Mouse (Mus musculus): ENCODE measurements around the gene D430019H16Rik. TPM values are rescaled to one million over a fixed set of nuclear protein-coding genes. Genes with fewer than 3 reads are reported as not detected.

D430019H16Rik gene
- polyA plus RNA-seq, 1 experiment from 2014 or later, result 0.51 TPM

DNA sequence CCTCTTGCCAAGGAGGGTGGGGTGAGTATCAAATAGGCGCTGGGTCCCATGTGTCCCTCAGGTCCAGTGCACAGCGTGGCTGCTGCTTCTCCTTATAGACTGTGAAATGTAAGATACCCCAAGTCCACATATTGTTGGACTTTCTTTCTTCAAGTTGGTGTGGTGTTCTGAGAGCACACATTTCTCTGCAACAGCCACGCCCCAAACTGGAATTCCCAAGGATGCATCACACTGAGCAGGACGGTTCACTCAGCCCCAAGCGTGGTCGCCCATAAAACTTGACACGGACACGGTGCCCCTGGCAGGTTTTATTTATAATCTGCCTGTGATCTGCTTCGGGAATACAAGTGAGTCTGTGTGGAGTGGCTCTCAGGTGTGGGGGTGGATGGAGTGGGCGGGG, 60.5 kb downstream of the D430019H16Rik start:
- no peaks in the 10 kb centered on the region for H3K9me3 ChIP-seq (ENCODE audit: control insufficient read depth)
- TF ChIP-seq CTCF (IDR thresholded peaks at IDR 0.05; ENCODE audit: low read depth), result no peak
- no peak overlapping the region for H3K9ac ChIP-seq (ENCODE audit: low read depth, low read length)
- no peaks in the 10 kb centered on the region; the same call in 1 of the 2 replicates for H3K27me3 ChIP-seq (replicated peaks; ENCODE audit: control insufficient read depth, insufficient read depth, low read length)
- no peak overlapping the region for H3K27ac ChIP-seq (ENCODE audit: low read depth, low read length)
- 53% methylated on average over 10 of the region's 10 CpGs for WGBS
- no peaks in the 10 kb centered on the region for H3K36me3 ChIP-seq (ENCODE audit: control insufficient read depth, insufficient read depth)
- H3K4me1 ChIP-seq (replicated peaks; ENCODE audit: control insufficient read depth, insufficient read depth, low read length), result no peaks in the 10 kb centered on the region
- no peak overlapping the region for H3K4me2 ChIP-seq (replicated peaks; ENCODE audit: low read depth)
- no peak overlapping the region for H3K4me3 ChIP-seq (ENCODE audit: low read depth, low read length)
- no peak for ATAC-seq

DNA sequence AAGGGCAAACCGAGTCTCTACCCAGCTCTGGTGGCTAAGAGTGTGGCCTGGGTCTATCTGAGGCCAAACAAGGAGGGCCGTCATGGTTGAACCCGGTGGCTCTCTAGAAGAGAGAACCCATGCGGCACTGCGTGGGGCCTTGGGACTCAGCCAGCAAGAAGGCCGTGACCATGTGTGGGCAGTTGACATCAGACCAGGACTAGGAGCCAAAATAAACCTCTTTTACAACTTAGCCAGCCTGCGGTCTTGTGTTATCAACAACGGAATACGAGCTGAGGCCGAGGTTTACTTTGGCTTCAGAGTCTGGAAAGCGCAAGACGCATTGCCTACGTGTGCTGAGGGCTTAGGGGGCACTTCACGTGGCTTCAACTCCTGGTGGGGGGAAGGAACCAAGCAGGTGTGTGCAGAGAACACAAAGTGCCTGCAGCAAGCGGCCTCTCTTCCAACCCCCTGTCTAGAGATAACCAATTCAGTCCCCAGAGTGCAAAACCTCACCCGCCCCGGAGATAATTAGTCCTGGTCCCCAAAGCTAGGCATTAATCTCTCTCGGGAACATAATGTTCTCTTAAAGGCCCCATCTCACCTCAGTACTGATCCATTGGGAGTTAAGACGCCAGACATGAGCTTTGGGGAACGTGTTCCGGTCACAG, 63.5 kb downstream of the D430019H16Rik start:
- Histone ChIP-seq H3K4me2 (replicated peaks; ENCODE audit: low read depth) (no peak overlapping the region), H3K27ac (ENCODE audit: low read depth, low read length) (no peak overlapping the region), H3K9ac (ENCODE audit: low read depth, low read length) (no peak overlapping the region), H3K27me3 (replicated peaks; ENCODE audit: control insufficient read depth, insufficient read depth, low read length) (no peaks in the 10 kb centered on the region; the same call in 1 of the 2 replicates), H3K36me3 (ENCODE audit: control insufficient read depth, insufficient read depth) (no peaks in the 10 kb centered on the region), H3K4me1 (replicated peaks; ENCODE audit: control insufficient read depth, insufficient read depth, low read length) (no peaks in the 10 kb centered on the region), H3K4me3 (ENCODE audit: low read depth, low read length) (no peak overlapping the region), H3K9me3 (ENCODE audit: control insufficient read depth) (no peaks in the 10 kb centered on the region)
- 46% methylated on average over 21 of the region's 21 CpGs for WGBS
- no peak for TF ChIP-seq CTCF (IDR thresholded peaks at IDR 0.05; ENCODE audit: low read depth)
- ATAC-seq, result no peak

DNA sequence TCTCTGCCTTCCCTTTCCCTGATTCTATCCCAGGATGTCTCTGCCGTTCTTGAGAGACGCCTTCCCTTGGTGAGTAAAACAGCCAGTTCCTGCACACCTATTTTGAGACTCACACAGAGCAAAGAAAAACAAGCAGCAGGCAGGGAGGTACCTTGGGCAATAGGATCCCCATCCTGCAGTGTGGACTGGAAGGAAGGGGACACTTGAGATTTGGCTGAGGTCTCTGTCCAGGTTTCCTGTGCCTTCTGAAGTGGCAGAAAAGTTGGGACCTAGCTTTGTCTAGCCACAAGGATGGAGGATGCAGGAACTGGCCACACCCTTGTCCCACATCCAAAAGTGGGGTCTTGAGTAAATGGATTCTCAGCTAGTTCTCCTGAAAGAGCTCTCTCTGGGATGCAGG, 66.2 kb downstream of the D430019H16Rik start:
- ATAC-seq, result no peak
- no peak for TF ChIP-seq CTCF (IDR thresholded peaks at IDR 0.05; ENCODE audit: low read depth)
- Histone ChIP-seq H3K4me1 (replicated peaks; ENCODE audit: control insufficient read depth, insufficient read depth, low read length) (no peaks in the 10 kb centered on the region), H3K9ac (ENCODE audit: low read depth, low read length) (no peak overlapping the region), H3K27me3 (replicated peaks; ENCODE audit: control insufficient read depth, insufficient read depth, low read length) (no peaks in the 10 kb centered on the region; the same call in 1 of the 2 replicates), H3K36me3 (ENCODE audit: control insufficient read depth, insufficient read depth) (no peaks in the 10 kb centered on the region), H3K9me3 (ENCODE audit: control insufficient read depth) (no peaks in the 10 kb centered on the region), H3K4me3 (ENCODE audit: low read depth, low read length) (no peak overlapping the region), H3K27ac (ENCODE audit: low read depth, low read length) (no peak overlapping the region), H3K4me2 (replicated peaks; ENCODE audit: low read depth) (no peak overlapping the region)
- WGBS, result 83% methylated on average over 2 of the region's 2 CpGs

GRCm38 (mm10) chr12:105521170-105521762, 67.6 kb downstream of the D430019H16Rik start:
- TF ChIP-seq CTCF (IDR thresholded peaks at IDR 0.05; ENCODE audit: low read depth), result no peak
- Histone ChIP-seq H3K9ac (ENCODE audit: low read depth, low read length) (no peak overlapping the region), H3K4me1 (replicated peaks; ENCODE audit: control insufficient read depth, insufficient read depth, low read length) (no peaks in the 10 kb centered on the region), H3K9me3 (ENCODE audit: control insufficient read depth) (no peaks in the 10 kb centered on the region), H3K36me3 (ENCODE audit: control insufficient read depth, insufficient read depth) (no peaks in the 10 kb centered on the region), H3K4me3 (ENCODE audit: low read depth, low read length) (no peak overlapping the region), H3K27me3 (replicated peaks; ENCODE audit: control insufficient read depth, insufficient read depth, low read length) (no peaks in the 10 kb centered on the region; the same call in 1 of the 2 replicates), H3K4me2 (replicated peaks; ENCODE audit: low read depth) (no peak overlapping the region), H3K27ac (ENCODE audit: low read depth, low read length) (no peak overlapping the region)
- ATAC-seq, result no peak
- WGBS, result 51% methylated on average over 15 of the region's 15 CpGs

DNA sequence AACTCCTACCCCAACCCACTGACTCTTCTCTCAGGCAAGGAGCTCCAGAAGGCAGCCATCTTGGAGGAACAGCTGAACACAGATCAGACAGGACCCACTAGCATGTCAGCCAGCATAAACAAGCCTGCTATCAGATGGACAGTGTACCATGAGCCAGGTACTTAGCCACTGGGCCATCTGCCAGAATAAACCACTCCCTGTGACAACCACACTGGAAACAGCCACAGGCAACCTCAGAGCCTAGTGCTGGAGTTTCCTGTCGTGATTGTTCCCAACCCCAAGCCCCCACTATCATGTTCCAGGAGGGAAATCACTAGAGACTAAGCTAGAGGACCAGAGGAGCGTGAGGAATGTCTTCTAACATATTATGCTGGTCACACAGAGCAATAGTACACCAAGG, 70.1 kb downstream of the D430019H16Rik start:
- Histone ChIP-seq H3K4me1 (replicated peaks; ENCODE audit: control insufficient read depth, insufficient read depth, low read length) (no peaks in the 10 kb centered on the region), H3K4me3 (ENCODE audit: low read depth, low read length) (no peak overlapping the region), H3K27me3 (replicated peaks; ENCODE audit: control insufficient read depth, insufficient read depth, low read length) (no peaks in the 10 kb centered on the region), H3K9me3 (ENCODE audit: control insufficient read depth) (no peaks in the 10 kb centered on the region), H3K4me2 (replicated peaks; ENCODE audit: low read depth) (no peak overlapping the region), H3K9ac (ENCODE audit: low read depth, low read length) (no peak overlapping the region), H3K36me3 (ENCODE audit: control insufficient read depth, insufficient read depth) (no peaks in the 10 kb centered on the region), H3K27ac (ENCODE audit: low read depth, low read length) (no peak overlapping the region)
- WGBS, result 64% methylated on average over 2 of the region's 2 CpGs
- 0 out of 2 replicates have a peak, but pooled peaks have one; percentile 28 for ATAC-seq
- TF ChIP-seq CTCF (IDR thresholded peaks at IDR 0.05; ENCODE audit: low read depth), result no peak

DNA sequence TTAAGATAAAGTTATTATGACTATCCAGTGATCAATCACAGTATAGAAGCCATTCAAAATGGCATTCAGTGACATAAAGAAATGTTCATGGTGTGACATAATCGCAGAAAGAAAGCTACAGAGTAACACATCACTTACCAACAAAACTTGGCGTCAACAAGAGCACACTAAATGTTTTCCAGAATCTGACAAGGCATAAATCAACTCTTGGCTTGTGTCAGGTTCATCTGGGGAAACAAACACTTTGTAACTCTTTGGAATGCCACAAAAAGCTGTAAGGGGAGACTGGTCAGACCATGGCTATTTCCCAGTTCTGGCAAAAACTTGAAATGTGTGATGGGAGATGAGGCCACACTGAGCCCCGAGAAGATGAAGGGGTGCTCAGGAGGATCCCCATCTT, 72.5 kb downstream of the D430019H16Rik start:
- H3K27me3 ChIP-seq (replicated peaks; ENCODE audit: control insufficient read depth, insufficient read depth, low read length), result no peaks in the 10 kb centered on the region
- no peaks in the 10 kb centered on the region for H3K36me3 ChIP-seq (ENCODE audit: control insufficient read depth, insufficient read depth)
- H3K9ac ChIP-seq (ENCODE audit: low read depth, low read length), result no peak overlapping the region
- 70% methylated on average over 3 of the region's 3 CpGs for WGBS
- no peak overlapping the region for H3K4me3 ChIP-seq (ENCODE audit: low read depth, low read length)
- ATAC-seq, result no peak
- TF ChIP-seq CTCF (IDR thresholded peaks at IDR 0.05; ENCODE audit: low read depth), result no peak
- no peak overlapping the region for H3K27ac ChIP-seq (ENCODE audit: low read depth, low read length)
- H3K4me2 ChIP-seq (replicated peaks; ENCODE audit: low read depth), result no peak overlapping the region
- H3K9me3 ChIP-seq (ENCODE audit: control insufficient read depth), result no peaks in the 10 kb centered on the region
- H3K4me1 ChIP-seq (replicated peaks; ENCODE audit: control insufficient read depth, insufficient read depth, low read length), result no peaks in the 10 kb centered on the region
